ENCODE assay signal across 9 mouse cellular contexts in genomic region chr14:22514362-22515084, GRCm38 (mm10).
A peak's percentile ranks its signal among the peaks of the same experiment; 100 is the strongest.
DNase-seq lines count a peak whose midpoint lies in the region.
"Had no signal": no experiment of that assay in that cellular context is flagged by ENCODE, and none has a peak within 500 bp of the region (broad histone marks: within the 10 kb centered on the region; RNA-seq: fewer than 3 reads in every experiment).

No protein-coding gene starts in this region.

- DNase-seq in heart, adult 11 months: peak; percentile 57
- DNase-seq in heart, adult 18-20 months: no peak
- peak; percentile 9 for DNase-seq in retina, postnatal 7 days (ENCODE audit: low read depth, low spot score)
- no peak for DNase-seq in retina, postnatal 1 day
- DNase-seq in gastrocnemius, postnatal 14 days: peak; percentile 26
- DNase-seq in lung, postnatal 36 days: peak; percentile 31
- no peak for DNase-seq in B cell, adult 2 months
- DNase-seq in left cerebral cortex, adult 18-20 months (ENCODE audit: low spot score in 2 of 2): no peak
- DNase-seq: liver had no signal

- intact Hi-C loops in gastrocnemius, postnatal 14 days (cut with DNase I; ENCODE audit: low total_unique reads): no loop called here

Comparison
In these comparisons a context has a peak if more than half of its experiments do, and no peak if none do; other contexts are left out.
1. DNase-seq: peak in heart, adult 11 months (single experiment), retina, postnatal 7 days (single experiment), gastrocnemius, postnatal 14 days (single experiment) and lung, postnatal 36 days (single experiment); none in heart, adult 18-20 months (0 of 2), retina, postnatal 1 day (single experiment), B cell, adult 2 months (0 of 2) and left cerebral cortex, adult 18-20 months (0 of 2).